Mouse (Mus musculus) MEL (cell line): ENCODE results near the gene Engase. TPM values are rescaled to one million over a fixed set of nuclear protein-coding genes. Genes with fewer than 3 reads are reported as not detected.

Experiments used
- DNase-seq: peaks from one replicate; pipeline ENCODE4 v3.0.0; 2011; ENCODE audit warnings: low read depth, low spot score
- H3K27ac ChIP-seq: 2 replicates; pipeline ENCODE4 v1.5.1; 2012; ENCODE audit warnings: low read depth, mild to moderate bottlenecking, control low read depth, low read length, moderate library complexity; ENCODE audit not compliant: control insufficient read depth
- H3K27me3 ChIP-seq, 2 experiments: fragments of 150-350 bp in 1 of 2; sonication (generic) in 1 of 2; 2 replicates each; pipeline ENCODE4 v1.6.1; 2012; ENCODE audit warnings: low read length in 2 of 2, mild to moderate bottlenecking in 2 of 2, improper control_type of control experiment in 1 of 2, moderate library complexity in 1 of 2; ENCODE audit not compliant: insufficient read depth in 2 of 2, control insufficient read depth in 1 of 2
- H3K36me3 ChIP-seq, 2 experiments: 2 replicates each; pipeline ENCODE4 v1.6.1; 2012 to 2014; ENCODE audit warnings: low read length in 2 of 2, improper control_type of control experiment in 1 of 2, inconsistent platforms in 1 of 2, mild to moderate bottlenecking in 1 of 2; ENCODE audit not compliant: insufficient read depth in 2 of 2, control insufficient read depth in 1 of 2
- H3K4me1 ChIP-seq, 2 experiments: fragments of 150-350 bp in 1 of 2; sonication (generic) in 1 of 2; 2 replicates each; pipeline ENCODE4 v1.6.1; 2012; ENCODE audit warnings: low read length in 2 of 2, improper control_type of control experiment in 1 of 2, mild to moderate bottlenecking in 1 of 2; ENCODE audit not compliant: insufficient read depth in 2 of 2, control insufficient read depth in 1 of 2
- H3K4me3 ChIP-seq, 2 experiments: fragments of 150-350 bp in 1 of 2; sonication (generic) in 1 of 2; 2 replicates each; pipeline ENCODE4 v1.5.1; 2012; ENCODE audit warnings: low read depth in 2 of 2, low read length in 2 of 2, mild to moderate bottlenecking in 2 of 2, moderate library complexity in 2 of 2, control low read depth in 1 of 2, improper control_type of control experiment in 1 of 2; ENCODE audit not compliant: control insufficient read depth in 1 of 2, insufficient read depth in 1 of 2
- H3K79me2 ChIP-seq: 2 replicates; pipeline ENCODE4 v1.6.1; 2012; ENCODE audit warnings: mild to moderate bottlenecking, low read length, moderate library complexity; ENCODE audit not compliant: control insufficient read depth, poor library complexity, insufficient read depth
- H3K9ac ChIP-seq: 2 replicates; pipeline ENCODE4 v1.6.1; 2012; ENCODE audit warnings: low read depth, mild to moderate bottlenecking, control low read depth, low read length, moderate library complexity; ENCODE audit not compliant: control insufficient read depth, poor library complexity, severe bottlenecking
- H3K9me3 ChIP-seq: fragments of 150-350 bp; sonication (generic); replicated peaks from 2 replicates; pipeline ENCODE4 v1.6.1; 2012; ENCODE audit warnings: mild to moderate bottlenecking, low read length, improper control_type of control experiment, moderate library complexity; ENCODE audit not compliant: insufficient read depth
- CHD1 ChIP-seq: IDR thresholded peaks from 2 replicates; pipeline ENCODE4 v1.6.1; 2012; ENCODE audit warnings: low read depth, mild to moderate bottlenecking, inconsistent platforms, low read length, improper control_type of control experiment
- CTCF ChIP-seq, 3 experiments: IDR thresholded peaks in 2 of 3; conservative IDR thresholded peaks in 1 of 3; 2 replicates each; pipeline ENCODE4 v1.5.1; 2011 to 2012; ENCODE audit warnings: low read length in 3 of 3, low read depth in 2 of 3, mild to moderate bottlenecking in 2 of 3, improper control_type of control experiment in 1 of 3, inconsistent platforms in 1 of 3, mixed read lengths in 1 of 3, moderate library complexity in 1 of 3; ENCODE audit not compliant: control insufficient read depth in 1 of 3, insufficient read depth in 1 of 3, poor library complexity in 1 of 3, severe bottlenecking in 1 of 3
- E2F4 ChIP-seq: IDR thresholded peaks from 2 replicates; pipeline ENCODE4 v1.6.1; 2011; ENCODE audit warnings: low read depth, low read length, improper control_type of control experiment, borderline replicate concordance
- ELF1 ChIP-seq: IDR thresholded peaks from 2 replicates; pipeline ENCODE4 v1.6.1; 2014; ENCODE audit warnings: low read depth, mild to moderate bottlenecking, inconsistent platforms, low read length, improper control_type of control experiment, moderate library complexity
- EP300 ChIP-seq, 2 experiments: IDR thresholded peaks; 2 replicates each; pipeline ENCODE4 v1.6.1; 2011; ENCODE audit warnings: improper control_type of control experiment in 2 of 2, low read length in 2 of 2, low read depth in 1 of 2, mild to moderate bottlenecking in 1 of 2
- ETS1 ChIP-seq: IDR thresholded peaks from 2 replicates; pipeline ENCODE4 v1.6.1; 2012; ENCODE audit warnings: low read depth, mild to moderate bottlenecking, inconsistent platforms, low read length, improper control_type of control experiment, moderate library complexity
- JUND ChIP-seq: IDR thresholded peaks from 2 replicates; pipeline ENCODE4 v1.6.1; 2011; ENCODE audit warnings: low read depth, mild to moderate bottlenecking, improper control_type of control experiment, low read length
- KAT2A ChIP-seq: conservative IDR thresholded peaks from 2 replicates; pipeline ENCODE4 v1.6.1; 2012; ENCODE audit warnings: low read depth, low read length, improper control_type of control experiment, inconsistent platforms
- MAFK ChIP-seq: IDR thresholded peaks from 2 replicates; pipeline ENCODE4 v1.6.1; 2011; ENCODE audit warnings: low read depth, mild to moderate bottlenecking, low read length, improper control_type of control experiment, borderline replicate concordance
- MAZ ChIP-seq: IDR thresholded peaks from 2 replicates; pipeline ENCODE4 v1.6.1; 2012; ENCODE audit warnings: low read depth, mild to moderate bottlenecking, inconsistent platforms, low read length, improper control_type of control experiment
- MYB ChIP-seq: IDR thresholded peaks from 2 replicates; pipeline ENCODE4 v1.6.1; 2011; ENCODE audit warnings: mild to moderate bottlenecking, low read depth, low read length, improper control_type of control experiment
- NELFE ChIP-seq: IDR thresholded peaks from 2 replicates; pipeline ENCODE4 v1.6.1; 2011; ENCODE audit warnings: low read depth, low read length, improper control_type of control experiment
- NRF1 ChIP-seq: IDR thresholded peaks from 2 replicates; pipeline ENCODE4 v1.6.1; 2014; ENCODE audit warnings: low read depth, mild to moderate bottlenecking, inconsistent platforms, low read length, improper control_type of control experiment, moderate library complexity; ENCODE audit not compliant: poor library complexity, insufficient read depth, severe bottlenecking
- POLR2A ChIP-seq, 2 experiments: IDR thresholded peaks; 2 replicates each; pipeline ENCODE4 v1.6.1; 2011 to 2012; ENCODE audit warnings: low read length in 2 of 2, mild to moderate bottlenecking in 2 of 2, control low read depth in 1 of 2, improper control_type of control experiment in 1 of 2, low read depth in 1 of 2, moderate library complexity in 1 of 2; ENCODE audit not compliant: control insufficient read depth in 1 of 2, insufficient read depth in 1 of 2, poor library complexity in 1 of 2
- POLR2AphosphoS2 ChIP-seq: IDR thresholded peaks from 2 replicates; pipeline ENCODE4 v1.6.1; 2011; ENCODE audit warnings: low read length, improper control_type of control experiment
- POLR2AphosphoS5 ChIP-seq: IDR thresholded peaks from 2 replicates; pipeline ENCODE4 v1.6.1; 2012; ENCODE audit warnings: low read depth, borderline replicate concordance, mild to moderate bottlenecking, inconsistent platforms, low read length, moderate library complexity, mixed read lengths
- RCOR1 ChIP-seq: IDR thresholded peaks from 2 replicates; pipeline ENCODE4 v1.6.1; 2012; ENCODE audit warnings: low read depth, mild to moderate bottlenecking, inconsistent platforms, low read length, improper control_type of control experiment
- SIN3A ChIP-seq: IDR thresholded peaks from 2 replicates; pipeline ENCODE4 v1.6.1; 2012; ENCODE audit warnings: low read length, improper control_type of control experiment, inconsistent platforms
- TCF12 ChIP-seq: IDR thresholded peaks from 2 replicates; pipeline ENCODE4 v1.6.1; 2014; ENCODE audit warnings: low read depth, mild to moderate bottlenecking, inconsistent platforms, low read length, improper control_type of control experiment, moderate library complexity
- UBTF ChIP-seq: IDR thresholded peaks from 2 replicates; pipeline ENCODE4 v1.6.1; 2012; ENCODE audit warnings: low read depth, mild to moderate bottlenecking, inconsistent platforms, low read length, improper control_type of control experiment, moderate library complexity, borderline replicate concordance; ENCODE audit not compliant: insufficient read depth
- USF1 ChIP-seq: IDR thresholded peaks from 2 replicates; pipeline ENCODE4 v1.6.1; 2014; ENCODE audit warnings: low read depth, mild to moderate bottlenecking, inconsistent platforms, low read length, improper control_type of control experiment, moderate library complexity
- ZC3H11A ChIP-seq: IDR thresholded peaks from 2 replicates; pipeline ENCODE4 v1.6.1; 2012; ENCODE audit warnings: low read depth, mild to moderate bottlenecking, inconsistent platforms, low read length, improper control_type of control experiment
- ZKSCAN1 ChIP-seq: IDR thresholded peaks from 2 replicates; pipeline ENCODE4 v1.6.1; 2012; ENCODE audit warnings: low read depth, mild to moderate bottlenecking, inconsistent platforms, low read length, improper control_type of control experiment, moderate library complexity
- ZMIZ1 ChIP-seq: IDR thresholded peaks from 2 replicates; pipeline ENCODE4 v1.6.1; 2012; ENCODE audit warnings: low read depth, mild to moderate bottlenecking, inconsistent platforms, low read length, improper control_type of control experiment, moderate library complexity
- ZNF384 ChIP-seq: IDR thresholded peaks from 2 replicates; pipeline ENCODE4 v1.6.1; 2012; ENCODE audit warnings: low read depth, mild to moderate bottlenecking, inconsistent platforms, low read length, improper control_type of control experiment
- polyA plus RNA-seq, 2 experiments: library from polyadenylated mRNA; stranded (reverse) in 1 of 2; unstranded in 1 of 2; fragments of >175 nt in 1 of 2; fragments of >200 nt in 1 of 2; gene quantifications; 2 replicates each; pipeline versions ENCODE4 v1.2.1 to v1.2.4; 2012; ENCODE audit warnings: low replicate concordance in 2 of 2, low read depth in 1 of 2; ENCODE audit not compliant: insufficient read length in 2 of 2, insufficient read depth in 1 of 2, missing spikeins in 1 of 2
- total RNA-seq: library from RNA; depleted of rRNA; stranded (reverse); fragments of 300-350 nt; gene quantifications from 2 replicates; pipeline ENCODE4 v1.2.3, GENCODE M21; 2012

Engase gene
- total and polyA plus RNA-seq, 3 experiments, result 15.3 to 23.5 TPM; not detected in 1

GRCm38 (mm10) chr11:118485780-118486179 lies 9.2 kb downstream of the Engase start:
- H3K27ac ChIP-seq, result no peak overlapping the region
- no peaks in the 10 kb centered on the region for H3K27me3 ChIP-seq
- H3K9ac ChIP-seq, result no peak overlapping the region
- H3K4me3 ChIP-seq, result no peak overlapping the region
- no peaks in the 10 kb centered on the region for H3K79me2 ChIP-seq
- DNase-seq, result no peak
- no peaks in the 10 kb centered on the region for H3K4me1 ChIP-seq
- H3K9me3 ChIP-seq, result no peaks in the 10 kb centered on the region
- no peak for TF ChIP-seq POLR2AphosphoS5
- no peak for TF ChIP-seq ZMIZ1
- TF ChIP-seq MAFK, result no peak
- no peak for TF ChIP-seq USF1
- no peak for TF ChIP-seq RCOR1
- TF ChIP-seq ZNF384, result no peak
- no peak for TF ChIP-seq E2F4
- TF ChIP-seq KAT2A, result no peak
- TF ChIP-seq POLR2A (IDR thresholded peaks at IDR 0.05; ENCODE audit: control insufficient read depth in 1 of 2, insufficient read depth in 1 of 2, low read depth in 1 of 2, low read length in 2 of 2, poor library complexity in 1 of 2), result no peak
- TF ChIP-seq SIN3A, result no peak
- TF ChIP-seq NRF1, result no peak
- no peak for TF ChIP-seq CHD1
- no peak for TF ChIP-seq TCF12
- TF ChIP-seq MAZ, result no peak
- TF ChIP-seq MYB, result no peak
- TF ChIP-seq CTCF (IDR thresholded peaks at IDR 0.05 in 2 of 3, conservative IDR thresholded peaks at IDR 0.05 in 1 of 3; ENCODE audit: control insufficient read depth in 1 of 3, insufficient read depth in 1 of 3, low read depth in 2 of 3, low read length in 3 of 3, poor library complexity in 1 of 3, severe bottlenecking in 1 of 3), result no peak
- no peak for TF ChIP-seq ELF1
- TF ChIP-seq ZKSCAN1, result no peak
- no peak for TF ChIP-seq ZC3H11A
- TF ChIP-seq, all 39 proteins: peak for 0
- H3K36me3 ChIP-seq, result 0 out of 4 replicates have a peak, but pooled peaks cover 0 to 1% of the 10 kb centered on the region in 2 experiments

GRCm38 (mm10) chr11:118486281-118486680 lies 9.7 kb downstream of the Engase start:
- H3K9me3 ChIP-seq, result no peaks in the 10 kb centered on the region
- H3K27ac ChIP-seq, result no peak overlapping the region
- no peaks in the 10 kb centered on the region for H3K79me2 ChIP-seq
- H3K4me1 ChIP-seq, result no peaks in the 10 kb centered on the region
- H3K4me3 ChIP-seq, result no peak overlapping the region
- no peak overlapping the region for H3K9ac ChIP-seq
- 0 out of 4 replicates have a peak, but pooled peaks cover 0 to 1% of the 10 kb centered on the region in 2 experiments for H3K36me3 ChIP-seq
- DNase-seq, result no peak
- TF ChIP-seq ZKSCAN1 (no peak), EP300 (IDR thresholded peaks at IDR 0.05; ENCODE audit: low read depth in 1 of 2, low read length in 2 of 2) (no peak), E2F4 (no peak), CHD1 (no peak), NELFE (no peak), JUND (no peak), USF1 (no peak), MAFK (no peak), UBTF (no peak), ETS1 (no peak), POLR2AphosphoS2 (no peak)
- no peaks in the 10 kb centered on the region for H3K27me3 ChIP-seq
